Mouse (Mus musculus) limb, embryonic 12.5 days (tissue): ENCODE measurements around the gene Cenph. TPM values are rescaled to one million over a fixed set of nuclear protein-coding genes. Genes with fewer than 3 reads are reported as not detected.

Experiments used
- ATAC-seq: fragments of 200-750 bp; cut with Nextera tagmentation; 2 replicates; pipeline ENCODE4 v1.8.0; 2017; ENCODE audit warnings: low read depth, moderate TSS enrichment; ENCODE audit not compliant: insufficient number of reproducible peaks, insufficient read depth, low FRiP score, low TSS enrichment
- H3K27ac ChIP-seq: fragments of 300-500 bp; sonication (generic); 2 replicates; pipeline ENCODE4 v1.5.1; 2016; ENCODE audit warnings: mild to moderate bottlenecking, moderate library complexity
- H3K27me3 ChIP-seq: fragments of 300-500 bp; sonication (generic); 2 replicates; pipeline ENCODE4 v1.6.1; 2016; ENCODE audit warnings: mild to moderate bottlenecking, moderate library complexity
- H3K36me3 ChIP-seq: fragments of 300-500 bp; sonication (generic); 2 replicates; pipeline ENCODE4 v1.6.1; 2016; ENCODE audit warnings: mild to moderate bottlenecking, moderate library complexity
- H3K4me1 ChIP-seq: fragments of 300-500 bp; sonication (generic); replicated peaks from 2 replicates; pipeline ENCODE4 v1.6.1; 2016
- H3K4me2 ChIP-seq: fragments of 300-500 bp; sonication (generic); 2 replicates; pipeline ENCODE4 v1.6.1; 2016; ENCODE audit warnings: mild to moderate bottlenecking, moderate library complexity
- H3K4me3 ChIP-seq: fragments of 300-500 bp; sonication (generic); replicated peaks from 2 replicates; pipeline ENCODE4 v1.5.1; 2016; ENCODE audit warnings: mild to moderate bottlenecking
- H3K9ac ChIP-seq: fragments of 300-500 bp; sonication (generic); replicated peaks from 2 replicates; pipeline ENCODE4 v1.6.1; 2016; ENCODE audit warnings: mild to moderate bottlenecking, moderate library complexity
- H3K9me3 ChIP-seq: fragments of 300-500 bp; sonication (generic); 2 replicates; pipeline ENCODE4 v1.6.1; 2016; ENCODE audit warnings: mild to moderate bottlenecking, moderate library complexity
- WGBS: fragments of 180-500 bp; shearing (Covaris S2); methylation state at CpG from one replicate; pipeline ENCODE4 v1.1.7; 2016; 5-methylcytosine and 5-hydroxymethylcytosine counted together
- polyA plus RNA-seq: library from polyadenylated mRNA; unstranded; fragments of >200 nt; fragmentation: Nextera tagmentation; extraction: Ambion mirVana; gene quantifications from 2 replicates; pipeline ENCODE4 v1.2.1, GENCODE M21; 2016

Cenph gene
- polyA plus RNA-seq, 1 experiment from 2014 or later: 60.7 TPM

DNA sequence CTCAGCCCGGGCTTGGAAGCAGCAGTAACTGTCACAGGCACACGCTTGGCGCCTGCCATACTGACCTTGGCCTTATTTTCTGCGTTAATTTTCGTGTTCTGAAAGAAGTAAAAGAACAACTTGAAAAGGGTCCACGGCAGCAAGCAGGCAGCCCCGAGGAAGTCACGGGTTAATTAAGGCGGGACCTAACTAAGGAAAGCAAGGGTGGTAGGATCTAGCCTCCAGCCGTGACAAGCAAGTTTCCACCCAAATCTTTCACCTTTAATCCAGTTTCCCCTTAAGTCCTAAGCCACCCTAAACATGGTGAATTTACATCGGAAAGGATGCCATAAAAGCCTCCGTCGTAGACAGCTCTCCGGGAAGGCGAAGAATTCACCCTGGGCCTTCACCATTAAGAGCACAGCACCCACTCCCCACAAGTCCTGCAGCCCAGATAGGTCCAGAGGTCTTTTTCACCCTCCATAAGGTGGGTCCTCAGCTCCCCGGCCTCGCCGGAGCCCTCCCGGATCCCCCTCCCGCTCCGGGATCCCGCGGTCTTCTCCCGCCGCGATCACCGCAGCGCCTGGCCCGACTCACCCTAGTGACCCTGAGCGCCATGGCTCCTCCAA lies 10.2 kb upstream of the Cenph start:
- H3K4me3 ChIP-seq: peak overlapping the region; percentile 84
- H3K36me3 ChIP-seq: peaks cover 36% of the 10 kb centered on the region
- no peaks in the 10 kb centered on the region for H3K9me3 ChIP-seq
- H3K4me2 ChIP-seq: peak overlapping the region; percentile 74
- peak overlapping the region; percentile 84 for H3K9ac ChIP-seq
- H3K27me3 ChIP-seq: no peaks in the 10 kb centered on the region
- no peak; the same call in 1 of the 2 replicates for ATAC-seq
- H3K27ac ChIP-seq: peak overlapping the region; percentile 66; the same call in 1 of the 2 replicates
- H3K4me1 ChIP-seq: peaks cover 24% of the 10 kb centered on the region
- WGBS: under 1% methylated on average over 30 of the region's 30 CpGs

DNA sequence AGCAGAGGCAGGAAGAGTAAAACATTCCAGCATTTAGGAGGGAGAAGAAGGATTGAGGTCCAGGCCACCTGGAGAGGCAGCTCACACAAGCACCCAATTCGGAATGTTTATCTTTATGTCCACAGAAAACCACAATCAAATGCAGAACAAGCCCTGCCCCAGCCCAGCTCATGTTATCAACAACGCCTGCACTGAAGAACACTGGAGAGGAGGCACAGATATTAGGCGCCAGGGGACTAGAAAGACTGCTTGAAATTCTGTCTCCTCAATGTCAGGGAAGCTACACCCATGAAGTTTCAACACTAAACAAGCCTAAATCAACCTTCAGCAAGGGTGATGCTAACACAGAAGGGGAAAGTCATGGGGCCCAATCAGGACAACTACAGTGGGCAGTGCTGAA lies 1.8 kb upstream of the Cenph start:
- peaks cover 37% of the 10 kb centered on the region for H3K36me3 ChIP-seq
- H3K27ac ChIP-seq: no peak overlapping the region
- H3K4me2 ChIP-seq: no peak overlapping the region
- no peaks in the 10 kb centered on the region for H3K9me3 ChIP-seq
- no peak overlapping the region for H3K9ac ChIP-seq
- ATAC-seq: no peak
- H3K27me3 ChIP-seq: no peaks in the 10 kb centered on the region
- no peak overlapping the region for H3K4me3 ChIP-seq
- peaks cover 9% of the 10 kb centered on the region for H3K4me1 ChIP-seq
- 75% methylated on average over 3 of the region's 3 CpGs for whole genome bisulfite sequencing

DNA sequence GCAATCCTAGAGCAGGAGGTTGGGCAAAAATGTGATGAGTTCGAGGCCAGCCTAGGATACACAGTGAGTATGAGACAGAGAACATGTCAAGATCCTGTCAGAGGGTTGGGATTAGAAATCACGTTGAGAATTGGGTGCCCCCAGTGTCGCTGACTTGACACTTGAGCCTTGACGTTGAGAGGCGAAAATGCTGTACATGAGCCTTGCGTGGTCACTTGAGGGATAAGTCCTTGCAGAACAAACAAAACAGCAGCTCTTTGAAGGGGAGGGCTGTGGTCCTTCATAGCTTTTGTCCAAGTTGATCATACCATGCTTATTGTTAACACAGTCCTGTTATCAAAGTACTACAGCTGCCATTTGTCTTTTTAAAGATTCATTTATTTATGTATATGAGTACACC lies 1.0 kb upstream of the Cenph start:
- Histone ChIP-seq H3K9me3 (no peaks in the 10 kb centered on the region), H3K27me3 (no peaks in the 10 kb centered on the region), H3K27ac (0 out of 2 replicates have a peak overlapping the region, but pooled peaks have one; percentile 56), H3K4me2 (no peak overlapping the region), H3K9ac (no peak overlapping the region), H3K36me3 (peaks cover 36% of the 10 kb centered on the region), H3K4me1 (peaks cover 9% of the 10 kb centered on the region), H3K4me3 (no peak overlapping the region)
- no peak for ATAC-seq
- WGBS: 68% methylated on average over 6 of the region's 6 CpGs

DNA sequence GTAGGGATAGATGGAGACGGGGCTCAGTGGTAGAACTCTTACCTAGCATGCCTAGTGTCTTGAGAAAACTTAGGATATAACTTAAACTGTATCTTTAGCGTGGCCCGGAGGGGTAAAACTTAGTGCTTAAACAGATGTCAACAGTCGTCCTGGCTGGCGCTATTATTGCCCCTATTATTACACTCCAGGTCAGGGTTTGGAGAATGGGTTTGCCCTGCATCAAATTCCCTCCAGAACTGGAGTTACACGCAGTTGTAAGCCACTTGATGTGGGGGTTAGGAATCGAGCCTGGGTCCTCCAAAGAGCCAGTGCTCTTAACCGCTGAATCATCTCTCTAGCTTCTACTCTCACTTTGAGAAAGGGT lies 339 bp upstream of the Cenph start:
- 14% methylated on average over 8 of the region's 8 CpGs for WGBS
- H3K27ac ChIP-seq: peak overlapping the region; percentile 56; the same call in 1 of the 2 replicates
- H3K4me3 ChIP-seq: peak overlapping the region; percentile 90
- peaks cover 36% of the 10 kb centered on the region for H3K36me3 ChIP-seq
- no peaks in the 10 kb centered on the region for H3K9me3 ChIP-seq
- peaks cover 9% of the 10 kb centered on the region for H3K4me1 ChIP-seq
- H3K4me2 ChIP-seq: peak overlapping the region; percentile 71
- H3K9ac ChIP-seq: peak overlapping the region; percentile 72; the same call in 1 of the 2 replicates
- no peaks in the 10 kb centered on the region for H3K27me3 ChIP-seq
- ATAC-seq: no peak

DNA sequence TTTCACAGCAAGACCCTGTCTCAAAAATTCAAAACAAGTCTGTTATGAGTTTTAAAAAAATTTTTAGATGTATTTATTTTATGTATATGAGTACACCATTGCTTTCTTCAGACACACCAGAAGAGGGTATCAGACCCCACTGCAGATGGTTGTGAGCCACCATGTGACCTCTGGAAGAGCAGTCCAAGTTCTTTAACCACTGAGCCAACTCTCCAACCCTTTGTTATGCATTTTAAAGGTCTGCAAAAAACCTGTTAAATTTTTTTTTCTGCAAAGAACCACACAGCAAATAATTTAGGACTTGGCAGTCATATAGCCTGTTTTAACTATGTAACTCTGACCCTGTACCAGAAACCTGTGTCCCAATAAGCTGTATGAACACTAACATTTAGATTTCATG lies 995 bp downstream of the Cenph start:
- Histone ChIP-seq H3K4me3 (peak overlapping the region; percentile 90), H3K4me2 (peak overlapping the region; percentile 71), H3K9ac (peak overlapping the region; percentile 72), H3K9me3 (no peaks in the 10 kb centered on the region), H3K36me3 (peaks cover 36% of the 10 kb centered on the region), H3K27me3 (no peaks in the 10 kb centered on the region), H3K27ac (no peak overlapping the region), H3K4me1 (peaks cover 9% of the 10 kb centered on the region)
- ATAC-seq: no peak

DNA sequence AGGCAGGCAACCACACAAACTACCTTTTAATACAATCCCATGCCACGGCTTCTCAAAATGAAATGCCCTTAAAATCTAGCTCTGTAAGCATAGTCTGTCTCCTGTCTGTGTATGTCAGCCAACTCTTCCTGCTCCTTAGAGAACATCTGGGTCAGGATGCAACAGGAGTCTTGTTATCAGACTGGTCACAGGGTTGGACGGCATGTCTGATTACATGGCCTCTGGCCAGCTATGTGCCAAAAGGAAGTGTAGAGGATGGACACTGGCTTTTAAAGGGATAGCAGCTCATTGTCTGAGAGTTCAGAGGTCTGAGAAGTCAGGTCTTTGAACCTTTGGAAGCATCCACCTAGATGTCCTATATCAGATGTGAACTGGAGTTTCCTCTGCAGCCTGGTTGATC lies 20.4 kb downstream of the Cenph start:
- H3K9ac ChIP-seq: no peak overlapping the region
- no peaks in the 10 kb centered on the region for H3K9me3 ChIP-seq
- H3K27ac ChIP-seq: no peak overlapping the region
- no peaks in the 10 kb centered on the region for H3K4me1 ChIP-seq
- H3K4me3 ChIP-seq: no peak overlapping the region
- no peak for ATAC-seq
- H3K36me3 ChIP-seq: peaks cover 13% of the 10 kb centered on the region
- WGBS: 91% methylated on average over 2 of the region's 2 CpGs
- H3K27me3 ChIP-seq: no peaks in the 10 kb centered on the region
- H3K4me2 ChIP-seq: no peak overlapping the region

DNA sequence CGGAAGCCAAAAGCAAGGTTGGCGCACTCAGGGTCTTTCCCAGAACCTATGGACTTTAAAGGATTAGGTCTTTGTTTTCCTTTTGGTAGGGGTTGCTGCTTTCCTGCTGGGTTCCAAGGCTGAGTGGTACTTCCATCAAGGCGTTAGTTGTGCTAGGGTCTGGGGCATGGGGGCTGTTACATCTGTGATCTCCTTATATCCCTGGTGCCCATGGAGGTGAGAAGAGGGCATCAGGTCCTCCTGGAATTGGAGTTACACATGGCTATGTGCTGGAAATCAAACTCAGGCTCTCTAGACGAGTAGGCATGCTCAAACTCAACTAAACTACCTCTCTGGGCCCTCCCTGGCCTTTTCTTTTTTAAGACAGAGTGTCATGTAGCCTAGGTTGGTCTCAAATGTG lies 21.5 kb downstream of the Cenph start:
- H3K4me2 ChIP-seq: no peak overlapping the region
- no peak overlapping the region for H3K27ac ChIP-seq
- 71% methylated on average over 4 of the region's 4 CpGs for WGBS
- H3K9ac ChIP-seq: no peak overlapping the region
- no peaks in the 10 kb centered on the region for H3K4me1 ChIP-seq
- no peak overlapping the region for H3K4me3 ChIP-seq
- no peak for ATAC-seq
- H3K9me3 ChIP-seq: no peaks in the 10 kb centered on the region
- peaks cover 2% of the 10 kb centered on the region; the same call in 1 of the 2 replicates for H3K36me3 ChIP-seq
- H3K27me3 ChIP-seq: no peaks in the 10 kb centered on the region

DNA sequence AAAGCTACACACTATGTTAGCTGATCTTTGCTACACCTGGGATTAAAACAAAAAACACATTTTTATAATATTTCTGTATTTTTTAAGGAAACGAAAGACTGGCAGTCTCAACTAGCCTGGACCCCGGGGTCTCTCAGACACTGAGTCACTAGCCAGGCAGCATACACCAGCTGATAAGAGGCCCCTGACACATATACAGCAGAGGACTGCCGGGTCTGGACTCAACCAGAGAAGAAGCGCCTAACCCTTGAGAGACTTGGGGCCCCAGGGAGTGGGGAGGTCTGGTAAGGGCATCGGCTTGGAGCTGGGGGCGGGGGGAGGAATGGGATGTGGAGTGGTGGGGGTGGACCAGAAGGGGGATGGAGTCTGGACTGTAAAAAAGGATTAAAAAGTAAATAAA lies 22.7 kb downstream of the Cenph start:
- Histone ChIP-seq H3K27me3 (no peaks in the 10 kb centered on the region), H3K4me3 (no peak overlapping the region), H3K36me3 (no peaks in the 10 kb centered on the region), H3K27ac (no peak overlapping the region), H3K9me3 (no peaks in the 10 kb centered on the region), H3K4me1 (no peaks in the 10 kb centered on the region), H3K9ac (no peak overlapping the region), H3K4me2 (no peak overlapping the region)
- ATAC-seq: no peak
- 83% methylated on average over 6 of the region's 6 CpGs for WGBS

DNA sequence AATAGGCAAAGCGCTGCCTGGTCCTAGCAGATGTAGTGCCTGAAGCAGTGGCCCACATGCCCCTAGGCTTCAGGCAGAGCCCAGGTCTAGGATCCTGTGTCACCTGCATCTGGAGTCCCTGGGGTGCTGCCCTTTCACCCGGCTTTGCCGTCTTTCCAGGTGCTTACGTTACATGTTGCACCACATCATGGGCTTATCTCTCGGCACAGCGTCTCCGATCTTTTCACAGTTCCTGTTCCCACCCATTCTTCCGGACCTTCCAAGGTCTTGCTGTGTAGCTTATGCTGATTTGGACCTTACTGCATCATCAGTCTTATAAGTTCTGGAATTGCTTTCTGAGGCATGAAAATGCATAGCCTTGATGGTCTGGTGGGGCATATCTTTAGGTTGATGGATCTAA lies 23.2 kb downstream of the Cenph start:
- Histone ChIP-seq H3K9me3 (no peaks in the 10 kb centered on the region), H3K9ac (no peak overlapping the region), H3K4me3 (no peak overlapping the region), H3K27ac (no peak overlapping the region), H3K36me3 (no peaks in the 10 kb centered on the region), H3K4me1 (no peaks in the 10 kb centered on the region), H3K4me2 (no peak overlapping the region), H3K27me3 (no peaks in the 10 kb centered on the region)
- no peak for ATAC-seq
- 90% methylated on average over 8 of the region's 8 CpGs for WGBS

DNA sequence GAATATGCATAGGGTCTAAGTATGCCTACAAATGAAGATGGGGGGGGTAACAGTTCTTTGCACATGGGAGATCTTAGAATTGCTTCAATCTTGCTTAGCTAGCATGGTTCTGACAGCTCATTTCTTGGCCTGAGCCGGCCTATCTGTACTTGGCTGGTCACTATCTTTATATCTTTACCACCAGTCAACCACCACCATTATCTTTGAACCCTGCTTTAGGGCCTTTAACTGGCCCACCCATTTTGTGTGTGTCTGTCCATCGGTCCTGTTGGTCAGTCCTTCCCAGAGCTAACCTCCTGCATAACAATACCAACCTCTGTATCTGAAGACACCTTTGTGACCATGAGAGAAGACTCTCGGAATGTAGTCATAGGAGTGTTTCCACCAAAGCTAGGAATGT lies 24.3 kb downstream of the Cenph start:
- H3K4me3 ChIP-seq: no peak overlapping the region
- no peaks in the 10 kb centered on the region for H3K36me3 ChIP-seq
- H3K27ac ChIP-seq: no peak overlapping the region
- H3K4me2 ChIP-seq: no peak overlapping the region
- H3K9ac ChIP-seq: no peak overlapping the region
- H3K9me3 ChIP-seq: no peaks in the 10 kb centered on the region
- ATAC-seq: no peak
- H3K4me1 ChIP-seq: no peaks in the 10 kb centered on the region
- H3K27me3 ChIP-seq: no peaks in the 10 kb centered on the region
- 87% methylated on average over 3 of the region's 3 CpGs for WGBS

DNA sequence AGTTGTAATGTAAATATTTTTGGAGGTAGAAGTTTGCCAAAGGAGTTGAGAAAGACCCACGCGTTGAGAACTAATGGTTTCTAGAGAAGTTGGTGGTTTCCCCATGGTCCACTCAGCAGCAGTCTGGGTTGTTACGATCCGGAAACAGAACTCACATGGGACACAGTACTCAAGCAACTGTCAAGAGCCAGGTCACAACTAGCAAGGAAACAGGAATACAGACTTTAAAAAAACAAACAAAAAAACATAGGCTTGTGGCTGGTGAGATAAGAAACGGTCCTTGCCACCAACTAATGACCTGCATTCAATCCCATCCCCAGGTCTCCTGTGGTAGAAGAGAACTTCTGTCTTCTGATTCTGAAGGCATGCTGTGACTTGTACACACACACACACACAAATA lies 24.9 kb downstream of the Cenph start:
- Histone ChIP-seq H3K9me3 (no peaks in the 10 kb centered on the region), H3K9ac (no peak overlapping the region), H3K4me3 (no peak overlapping the region), H3K27me3 (no peaks in the 10 kb centered on the region), H3K4me1 (no peaks in the 10 kb centered on the region), H3K27ac (no peak overlapping the region), H3K36me3 (no peaks in the 10 kb centered on the region), H3K4me2 (no peak overlapping the region)
- WGBS: 83% methylated on average over 5 of the region's 5 CpGs
- no peak for ATAC-seq

DNA sequence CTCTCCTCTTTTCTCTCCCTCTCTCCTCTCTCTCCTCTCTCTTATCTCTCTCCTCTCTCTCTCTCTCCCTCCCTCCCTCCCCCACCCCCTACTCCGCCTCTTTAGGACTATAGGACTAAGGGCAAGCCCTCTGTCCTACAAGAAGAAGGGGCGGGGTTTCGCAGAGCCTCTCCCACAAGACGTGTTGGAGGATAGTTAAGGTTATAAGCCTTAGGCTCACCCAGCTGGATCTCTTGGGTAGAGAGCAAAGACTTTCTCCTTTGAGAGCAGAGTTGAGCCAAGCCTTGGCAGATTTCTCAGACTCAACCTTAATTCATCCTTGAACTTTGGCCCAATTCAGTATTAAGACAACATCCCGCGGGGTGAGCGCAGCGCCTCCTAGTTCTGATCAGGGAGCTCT lies 27.1 kb downstream of the Cenph start:
- Histone ChIP-seq H3K27me3 (no peaks in the 10 kb centered on the region), H3K4me1 (peaks cover 4% of the 10 kb centered on the region), H3K4me2 (no peak overlapping the region), H3K9me3 (no peaks in the 10 kb centered on the region), H3K27ac (no peak overlapping the region), H3K4me3 (no peak overlapping the region), H3K9ac (no peak overlapping the region), H3K36me3 (no peaks in the 10 kb centered on the region)
- 51% methylated on average over 8 of the region's 8 CpGs for WGBS
- no peak for ATAC-seq
